Comparison of ENCODE assay signal across 11 mouse cellular contexts in the genomic region with DNA sequence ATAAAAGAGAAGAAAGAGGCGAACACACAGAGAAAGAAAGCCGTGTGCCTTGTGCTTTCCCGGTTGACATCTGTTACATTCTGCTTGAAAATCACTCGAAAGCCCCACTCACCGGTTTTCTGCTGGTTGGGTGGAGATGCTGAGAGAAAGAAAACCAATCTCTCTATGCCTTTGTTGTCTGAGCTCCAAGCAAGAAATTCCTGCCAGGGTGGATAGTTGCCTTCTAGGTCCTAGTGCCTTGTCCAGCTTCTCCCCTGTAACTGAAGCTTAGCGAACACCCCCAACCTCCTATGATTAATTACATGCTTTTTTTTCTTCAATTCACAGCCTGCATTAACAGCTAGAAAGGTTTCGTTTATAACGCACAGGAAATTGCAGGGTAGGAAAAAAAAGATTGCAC. TPM values are rescaled to one million over a fixed set of nuclear protein-coding genes. Genes with fewer than 3 reads are reported as not detected.
DNase-seq lines count a peak whose midpoint lies in the region; ATAC-seq lines count a peak whose summit lies in the region.
"Had no signal": no experiment of that assay in that cellular context is flagged by ENCODE, and none has a peak within 500 bp of the region (broad histone marks: within the 10 kb centered on the region; RNA-seq: fewer than 3 reads in every experiment).

A gene (minus strand): TSS at position 354 of the 400 bp plus-strand sequence.

- H3K36me3 ChIP-seq in kidney, embryonic 14.5 days (ENCODE audit: control insufficient read depth, insufficient read depth, low read length) = no peaks in the 10 kb centered on the region
- no peaks in the 10 kb centered on the region for H3K36me3 ChIP-seq in liver, embryonic 11.5 days (ENCODE audit: control insufficient read depth, insufficient read depth, low read length)
- no peaks in the 10 kb centered on the region for H3K36me3 ChIP-seq in liver, embryonic 12.5 days
- H3K36me3 ChIP-seq: heart, embryonic 15.5 days had no signal

- ATAC-seq in kidney, embryonic 14.5 days (ENCODE audit: low FRiP score, low TSS enrichment) = no peak
- ATAC-seq in liver, embryonic 11.5 days (replicated peaks; ENCODE audit: low FRiP score) = no peak
- ATAC-seq in liver, embryonic 12.5 days = no peak

- H3K27me3 ChIP-seq in kidney, embryonic 14.5 days (ENCODE audit: control insufficient read depth, insufficient read depth, low read length) = no peaks in the 10 kb centered on the region
- no peaks in the 10 kb centered on the region for H3K27me3 ChIP-seq in liver, embryonic 11.5 days (replicated peaks; ENCODE audit: control insufficient read depth, insufficient read depth, low read length)
- H3K27me3 ChIP-seq in liver, embryonic 12.5 days (replicated peaks) = no peaks in the 10 kb centered on the region
- H3K27me3 ChIP-seq: CH12.LX; heart, embryonic 15.5 days had no signal

- DNase-seq in kidney, postnatal 36 days = no peak
- DNase-seq in forelimb bud, embryonic 11.5 days (ENCODE audit: low read depth, low spot score) = peak; percentile 21
- peak; percentile 38 to 65 for DNase-seq in left cerebral cortex, postnatal 25 days (ENCODE audit: low spot score in 2 of 2)
- DNase-seq in retina, embryonic 14.5 days (ENCODE audit: low spot score) = peak; percentile 34
- no peak for DNase-seq in liver, embryonic 11.5 days (ENCODE audit: low spot score)
- DNase-seq in thymus, postnatal 0 days (ENCODE audit: low spot score) = no peak

- no peak within 1 kb of the TSS for H3K9ac ChIP-seq in kidney, embryonic 14.5 days (ENCODE audit: low read depth, low read length)
- H3K9ac ChIP-seq in liver, embryonic 11.5 days (ENCODE audit: low read depth, low read length) = no peak within 1 kb of the TSS
- H3K9ac ChIP-seq in liver, embryonic 12.5 days = no peak within 1 kb of the TSS
- H3K9ac ChIP-seq: heart, embryonic 15.5 days had no signal

- H3K9me3 ChIP-seq in kidney, embryonic 14.5 days (ENCODE audit: control insufficient read depth, low read length) = no peaks in the 10 kb centered on the region
- no peaks in the 10 kb centered on the region for H3K9me3 ChIP-seq in liver, embryonic 11.5 days (ENCODE audit: control insufficient read depth, low read length)
- no peaks in the 10 kb centered on the region for H3K9me3 ChIP-seq in liver, embryonic 12.5 days (replicated peaks)
- H3K9me3 ChIP-seq: heart, embryonic 15.5 days had no signal

- no peaks in the 10 kb centered on the region for H3K4me1 ChIP-seq in kidney, embryonic 14.5 days (ENCODE audit: control insufficient read depth, insufficient read depth, low read length)
- H3K4me1 ChIP-seq in liver, embryonic 11.5 days (replicated peaks; ENCODE audit: control insufficient read depth, insufficient read depth, low read length) = no peaks in the 10 kb centered on the region
- no peaks in the 10 kb centered on the region for H3K4me1 ChIP-seq in liver, embryonic 12.5 days
- H3K4me1 ChIP-seq: heart, embryonic 15.5 days had no signal

- WGBS in kidney, embryonic 14.5 days = 42% methylated on average over 8 of the region's 8 CpGs
- 52% methylated on average over 8 of the region's 8 CpGs for WGBS in liver, embryonic 11.5 days
- 47% methylated on average over 8 of the region's 8 CpGs for WGBS in liver, embryonic 12.5 days (ENCODE audit: insufficient replicate concordance)

- H3K4me3 ChIP-seq in kidney, embryonic 14.5 days (ENCODE audit: low read length) = peak within 1 kb of the TSS; percentile 6; the same call in 1 of the 2 replicates
- H3K4me3 ChIP-seq in liver, embryonic 11.5 days (ENCODE audit: low read depth, low read length) = no peak within 1 kb of the TSS
- H3K4me3 ChIP-seq in liver, embryonic 12.5 days = no peak within 1 kb of the TSS
- H3K4me3 ChIP-seq: heart, embryonic 15.5 days had no signal

- intact Hi-C loops in left cerebral cortex, postnatal 25 days (cut with DNase I) = no loop called here

- no peak within 1 kb of the TSS for H3K4me2 ChIP-seq in kidney, embryonic 14.5 days (replicated peaks; ENCODE audit: low read depth, low read length)
- H3K4me2 ChIP-seq in liver, embryonic 11.5 days = no peak within 1 kb of the TSS
- H3K4me2 ChIP-seq in liver, embryonic 12.5 days = no peak within 1 kb of the TSS
- H3K4me2 ChIP-seq: heart, embryonic 15.5 days had no signal

- H3K27ac ChIP-seq in kidney, embryonic 14.5 days (ENCODE audit: low read depth, low read length) = no peak within 1 kb of the TSS
- H3K27ac ChIP-seq in liver, embryonic 11.5 days (ENCODE audit: low read depth, low read length) = no peak within 1 kb of the TSS
- H3K27ac ChIP-seq in liver, embryonic 12.5 days = no peak within 1 kb of the TSS
- H3K27ac ChIP-seq: heart, embryonic 15.5 days had no signal

RNA-seq across cellular contexts. Expression of the gene that starts here (rescaled TPM):
- 4.5 and 6.9 TPM in 2 replicates for polyA plus RNA-seq in kidney, embryonic 14.5 days (2014; fragmentation: Nextera tagmentation; extraction: Ambion mirVana)
- 10 to 100 TPM; 25.8 to 27.7 TPM for total RNA-seq in left cerebral cortex, postnatal 25 days (2021)
- polyA plus RNA-seq in liver, embryonic 11.5 days (2014; fragmentation: Nextera tagmentation; extraction: Ambion mirVana) = 1.2 and 1.4 TPM in 2 replicates
- polyA plus RNA-seq in thymus, postnatal 0 days (2015; fragmentation: Nextera tagmentation; extraction: Ambion mirVana) = 0.06 and 0.09 TPM in 2 replicates
- 0.47 and 0.48 TPM in 2 replicates for polyA plus RNA-seq in liver, embryonic 12.5 days (2016; fragmentation: Nextera tagmentation; extraction: Ambion mirVana)
- total RNA-seq: CH12.LX had no signal
- polyA plus RNA-seq: spleen, adult 2 months had no signal

Comparison
In these comparisons a context has a peak if more than half of its experiments do, and no peak if none do; other contexts are left out.
1. DNase-seq: peak in forelimb bud, embryonic 11.5 days (single experiment), left cerebral cortex, postnatal 25 days (2 of 2) and retina, embryonic 14.5 days (single experiment); none in kidney, postnatal 36 days (0 of 2), liver, embryonic 11.5 days (single experiment) and thymus, postnatal 0 days (single experiment).